Mouse (Mus musculus) right cerebral cortex, postnatal 36 days (tissue): ENCODE results near the gene Lrp2.

Experiments used
- DNase-seq, 2 experiments: peaks; one replicate each; pipeline ENCODE4 v3.0.0; 2022; ENCODE audit warnings: low spot score in 2 of 2, mixed read lengths in 1 of 2

Lrp2 gene

GRCm38 (mm10) chr2:69401891-69402290, 184.0 kb downstream of the Lrp2 start:
- no peak for DNase-seq

GRCm38 (mm10) chr2:69400866-69401604, 184.8 kb downstream of the Lrp2 start:
- DNase-seq, result no peak

DNA sequence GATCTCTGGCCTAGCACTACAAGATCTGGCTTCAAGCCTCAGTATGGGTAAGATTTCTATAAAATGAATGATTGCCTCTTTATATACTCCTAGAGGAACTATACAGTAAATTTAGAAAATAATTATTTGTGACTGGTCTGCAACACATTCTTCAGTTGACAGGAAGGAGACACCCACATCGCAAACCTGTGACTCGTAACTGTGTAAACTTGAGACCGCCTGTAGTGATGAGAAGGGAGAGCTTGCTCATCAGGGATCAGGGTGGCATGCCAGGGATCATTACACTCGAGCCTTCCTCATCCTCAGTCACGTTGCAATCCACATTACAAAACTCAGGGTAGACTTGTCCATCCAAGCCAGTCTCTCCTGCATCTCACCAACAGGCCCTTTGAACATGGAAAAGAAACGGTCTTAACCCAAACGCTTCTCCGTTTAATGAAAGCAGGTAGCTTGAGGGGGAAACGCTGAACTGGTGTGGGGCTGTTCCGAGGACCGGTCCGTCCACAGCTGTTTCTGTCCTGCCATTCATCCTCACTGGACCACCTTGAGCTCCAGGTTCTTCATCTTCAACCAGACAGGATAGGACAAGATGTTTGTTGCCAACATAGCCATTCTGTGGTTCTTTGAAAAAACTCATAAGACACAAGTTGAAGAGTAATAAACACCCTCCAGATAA, 189.0 kb downstream of the Lrp2 start:
- no peak for DNase-seq

GRCm38 (mm10) chr2:69395597-69396248, 190.1 kb downstream of the Lrp2 start:
- no peak for DNase-seq

DNA sequence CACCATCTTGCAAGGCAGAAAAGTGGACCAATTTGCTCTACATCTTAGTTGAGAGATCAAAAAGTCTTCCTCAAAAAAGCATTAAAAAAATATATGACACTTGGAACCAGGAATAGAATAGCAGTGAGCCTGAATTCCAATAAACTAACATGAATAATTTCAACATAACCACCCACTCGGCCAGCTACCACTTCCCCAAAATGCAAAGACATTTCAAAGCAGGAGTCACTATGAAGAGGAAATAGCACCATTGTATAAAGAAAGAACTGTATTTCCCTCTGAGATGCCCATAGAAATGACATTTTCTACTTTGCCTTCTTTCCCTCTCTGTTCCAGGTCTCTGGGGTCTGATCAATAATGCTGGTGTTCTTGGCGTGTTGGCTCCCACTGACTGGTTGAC, 191.9 kb downstream of the Lrp2 start:
- no peak for DNase-seq

DNA sequence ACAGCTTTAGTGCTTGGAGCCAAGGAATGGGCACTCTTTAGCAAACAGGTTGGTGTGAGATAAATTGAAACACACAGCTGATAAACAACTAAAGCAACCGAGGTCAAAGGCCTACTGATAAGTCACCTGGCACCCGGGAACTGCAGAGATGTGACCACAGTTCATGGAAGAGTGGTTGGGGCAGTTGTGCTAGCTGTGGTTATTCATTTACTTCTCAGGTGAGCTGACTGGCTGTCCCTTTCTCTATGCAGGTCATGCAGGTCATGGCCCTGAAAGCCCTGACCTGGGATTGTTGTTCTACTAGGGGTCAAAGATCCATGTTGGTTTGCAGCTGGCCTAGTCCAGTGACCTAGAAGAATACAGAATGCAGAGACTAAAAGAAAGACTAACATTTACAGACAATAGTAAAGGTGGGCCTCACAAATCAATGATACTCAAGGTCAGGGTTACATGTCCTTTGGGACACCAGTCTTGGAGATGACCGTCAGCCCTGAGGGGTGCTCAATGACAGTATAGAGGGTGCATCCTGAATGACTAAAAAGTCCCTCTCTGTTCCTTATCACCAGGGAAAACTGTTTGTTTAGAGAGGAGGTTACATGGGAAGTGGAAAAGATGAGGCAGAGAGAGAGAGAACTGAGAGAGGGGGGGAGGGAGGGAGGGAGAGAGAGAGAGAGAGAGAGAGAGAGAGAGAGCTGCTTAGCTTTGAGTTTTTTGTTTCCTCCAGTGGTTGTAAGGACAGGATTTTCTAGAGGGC, 199.6 kb downstream of the Lrp2 start:
- DNase-seq, result no peak

DNA sequence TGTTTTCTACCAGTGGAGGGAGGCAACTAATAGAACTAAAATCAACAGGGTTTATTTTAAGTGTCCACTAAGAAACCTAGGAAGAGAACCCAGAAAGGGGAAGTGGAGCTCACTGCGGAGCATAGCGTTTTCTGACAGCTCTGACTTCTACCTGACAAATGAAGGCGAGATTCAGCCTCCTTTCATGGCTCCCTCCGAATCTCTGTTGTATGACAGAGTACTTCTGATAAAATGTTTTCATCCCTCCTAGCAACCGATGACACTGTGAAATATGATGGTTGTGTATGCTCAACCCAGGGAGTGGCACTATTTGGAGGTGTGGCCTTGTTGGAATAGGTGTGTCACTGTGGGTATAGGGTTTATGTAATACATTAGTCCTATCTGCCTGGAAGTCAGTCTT, 203.0 kb downstream of the Lrp2 start:
- no peak for DNase-seq

DNA sequence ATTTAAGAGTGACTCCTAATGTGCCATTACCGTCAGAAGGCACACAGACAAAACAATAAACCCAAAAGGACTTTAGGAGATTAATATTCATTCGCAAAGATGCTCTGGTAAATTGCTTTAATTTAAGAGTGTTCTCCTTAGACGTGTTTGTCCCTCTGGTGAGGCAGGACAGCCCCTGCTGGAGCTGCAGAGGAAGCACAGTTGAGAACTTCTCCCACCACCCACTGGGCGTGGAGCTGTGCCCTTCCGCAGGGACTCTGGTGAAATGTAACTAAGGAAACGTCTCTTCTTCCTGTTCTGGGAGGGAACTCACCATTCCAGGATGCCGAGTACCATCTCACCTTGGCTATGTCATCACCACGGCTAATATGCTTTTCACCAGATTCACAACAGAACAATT, 204.1 kb downstream of the Lrp2 start:
- DNase-seq, result no peak

- DNase-seq, result no peak
Measured at GRCm38 (mm10) chr2:69380281-69380680, 205.6 kb downstream of the Lrp2 start, which contains the start of gene Dhrs9. Gene Dhrs9, plus strand, starts transcription at chr2:69380445.

DNA sequence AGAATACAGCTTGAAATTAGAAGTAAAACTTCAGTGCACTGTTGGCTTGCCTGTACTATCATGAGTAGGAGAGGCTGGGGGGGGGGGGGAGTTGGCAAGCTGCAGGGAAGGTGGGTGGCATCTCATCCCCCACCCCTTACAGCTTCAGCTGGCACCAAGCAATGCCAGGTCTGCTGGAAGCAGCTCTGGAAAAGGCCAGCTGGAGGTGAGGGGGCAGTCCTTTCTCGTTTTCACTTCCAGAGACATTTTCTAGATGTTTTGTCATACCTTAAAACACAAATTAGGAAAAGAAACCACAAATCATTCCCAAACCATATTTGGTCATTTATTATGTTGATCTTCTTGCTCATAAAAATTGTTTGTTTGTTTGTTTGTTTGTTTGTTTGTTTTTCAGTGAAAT, 206.1 kb downstream of the Lrp2 start:
- no peak for DNase-seq

- DNase-seq, result no peak
Measured at GRCm38 (mm10) chr2:69376780-69377179, 209.1 kb downstream of the Lrp2 start.
